Mouse (Mus musculus) kidney, embryonic 15.5 days (tissue): ENCODE measurements around the gene Gmip. TPM values are rescaled to one million over a fixed set of nuclear protein-coding genes. Genes with fewer than 3 reads are reported as not detected.

Experiments used
- ATAC-seq: fragments of 200-750 bp; cut with Nextera tagmentation; replicated peaks from 2 replicates; pipeline ENCODE4 v1.8.0; 2017; ENCODE audit warnings: moderate TSS enrichment; ENCODE audit not compliant: low FRiP score
- H3K27ac ChIP-seq: fragments of 300-500 bp; sonication (generic); 2 replicates; pipeline ENCODE4 v1.5.1; 2015; ENCODE audit warnings: mild to moderate bottlenecking, inconsistent platforms
- H3K27me3 ChIP-seq: fragments of 300-500 bp; sonication (generic); 2 replicates; pipeline ENCODE4 v1.6.1; 2015; ENCODE audit warnings: inconsistent platforms
- H3K36me3 ChIP-seq: fragments of 300-500 bp; sonication (generic); 2 replicates; pipeline ENCODE4 v1.6.1; 2015; ENCODE audit warnings: inconsistent platforms
- H3K4me1 ChIP-seq: fragments of 300-500 bp; sonication (generic); 2 replicates; pipeline ENCODE4 v1.6.1; 2015; ENCODE audit warnings: inconsistent platforms
- H3K4me2 ChIP-seq: fragments of 300-500 bp; sonication (generic); 2 replicates; pipeline ENCODE4 v1.6.1; 2015; ENCODE audit warnings: moderate library complexity, mild to moderate bottlenecking, inconsistent platforms
- H3K4me3 ChIP-seq: fragments of 300-500 bp; sonication (generic); replicated peaks from 2 replicates; pipeline ENCODE4 v1.5.1; 2015; ENCODE audit warnings: mild to moderate bottlenecking, inconsistent platforms
- H3K9ac ChIP-seq: fragments of 300-500 bp; sonication (generic); 2 replicates; pipeline ENCODE4 v1.6.1; 2015; ENCODE audit warnings: mild to moderate bottlenecking, inconsistent platforms
- H3K9me3 ChIP-seq: fragments of 300-500 bp; sonication (generic); replicated peaks from 2 replicates; pipeline ENCODE4 v1.6.1; 2016; ENCODE audit warnings: inconsistent platforms
- WGBS: fragments of 180-500 bp; shearing (Covaris S2); methylation state at CpG from one replicate; pipeline ENCODE4 v1.1.7; 2015; ENCODE audit warnings: mixed read lengths; 5-methylcytosine and 5-hydroxymethylcytosine counted together
- polyA plus RNA-seq: library from polyadenylated mRNA; unstranded; fragments of >200 nt; fragmentation: Nextera tagmentation; extraction: Ambion mirVana; gene quantifications from 2 replicates; pipeline ENCODE4 v1.2.1, GENCODE M21; 2015

Gmip gene
- polyA plus RNA-seq, 1 experiment from 2014 or later: 10.1 TPM

DNA sequence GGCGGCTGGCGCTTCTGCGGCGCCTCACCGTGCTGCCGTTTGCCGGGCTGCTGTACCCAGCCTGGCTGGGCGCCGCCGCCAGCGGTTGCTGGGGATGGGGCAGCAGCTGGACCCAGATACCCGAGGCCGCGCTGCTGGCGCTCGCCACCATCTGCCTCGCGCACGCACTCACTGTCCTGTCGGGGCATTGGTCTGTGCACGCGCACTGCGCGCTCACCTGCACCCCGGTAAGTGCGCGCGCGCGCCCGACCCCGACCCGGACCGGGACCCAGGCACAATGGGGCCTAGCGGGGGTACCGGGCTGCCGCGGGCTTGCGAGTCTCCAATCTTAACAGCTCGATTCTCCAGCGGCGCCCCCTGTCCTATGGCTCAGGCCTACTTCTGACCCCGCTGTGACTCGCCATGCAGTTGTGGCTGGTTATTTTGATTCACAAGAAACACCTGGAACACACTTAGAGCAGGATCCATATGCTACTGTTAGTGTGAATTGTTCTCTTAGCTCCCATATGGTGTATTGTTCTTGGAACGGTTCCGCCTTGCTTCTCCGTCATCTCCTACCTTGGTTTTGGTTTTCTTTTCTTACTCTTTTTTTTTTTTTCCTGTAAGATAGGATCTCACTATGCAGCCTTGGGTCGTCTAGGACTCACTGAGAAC is 16.9 kb upstream of the Gmip start:
- Histone ChIP-seq H3K9ac (peak overlapping the region; percentile 97), H3K9me3 (no peaks in the 10 kb centered on the region), H3K4me1 (peaks cover 27% of the 10 kb centered on the region), H3K27ac (peak overlapping the region; percentile 94), H3K4me3 (peak overlapping the region; percentile 99), H3K36me3 (peaks cover 34% of the 10 kb centered on the region), H3K27me3 (no peaks in the 10 kb centered on the region), H3K4me2 (peak overlapping the region; percentile 77)
- WGBS: under 1% methylated on average over 48 of the region's 48 CpGs
- peak; percentile 64 for ATAC-seq

DNA sequence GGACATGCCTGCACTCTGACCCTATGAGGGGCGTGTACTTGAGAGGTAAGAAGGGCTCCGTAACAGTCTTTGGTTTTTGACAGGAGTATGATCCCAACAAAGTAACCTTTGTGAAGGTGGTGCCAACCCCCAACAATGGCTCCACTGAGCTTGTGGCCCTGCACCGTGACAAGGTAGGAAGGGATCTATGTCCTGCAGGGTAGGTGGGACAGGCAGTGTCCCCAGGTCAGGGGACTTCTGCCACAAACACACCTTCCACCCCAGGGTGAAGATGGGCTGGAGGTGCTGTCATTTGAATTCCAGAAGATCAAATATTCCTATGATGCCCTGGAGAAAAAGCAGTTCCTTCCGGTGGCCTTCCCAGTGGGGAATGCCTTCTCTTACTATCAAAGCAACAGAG is 14.8 kb upstream of the Gmip start:
- ATAC-seq: no peak
- Histone ChIP-seq H3K4me1 (peaks cover 27% of the 10 kb centered on the region), H3K27ac (no peak overlapping the region), H3K4me3 (no peak overlapping the region), H3K9me3 (no peaks in the 10 kb centered on the region), H3K4me2 (no peak overlapping the region), H3K9ac (no peak overlapping the region), H3K36me3 (peaks cover 56% of the 10 kb centered on the region), H3K27me3 (no peaks in the 10 kb centered on the region)
- WGBS: 87% methylated on average over 4 of the region's 4 CpGs

DNA sequence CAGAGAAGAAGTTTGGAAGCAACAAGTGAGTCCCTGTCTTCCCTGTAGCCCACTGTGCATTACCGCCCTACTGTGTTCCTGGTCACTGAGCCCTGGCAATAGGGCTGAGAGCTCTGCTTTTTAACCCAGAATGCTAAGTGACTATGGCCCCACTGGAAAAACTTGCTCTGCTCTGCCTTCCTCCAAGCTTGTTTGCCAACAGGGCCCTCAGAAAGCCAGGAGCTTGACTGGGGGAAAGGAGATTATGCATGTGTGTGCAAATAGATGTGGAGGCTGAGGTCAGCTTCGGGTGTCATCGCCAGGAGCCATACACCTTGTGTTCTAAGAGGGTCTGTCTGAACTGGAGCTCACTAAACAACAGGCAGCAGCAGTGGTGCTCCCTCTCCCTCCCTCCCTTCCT is 14.4 kb upstream of the Gmip start:
- WGBS: 94% methylated on average over 3 of the region's 3 CpGs

DNA sequence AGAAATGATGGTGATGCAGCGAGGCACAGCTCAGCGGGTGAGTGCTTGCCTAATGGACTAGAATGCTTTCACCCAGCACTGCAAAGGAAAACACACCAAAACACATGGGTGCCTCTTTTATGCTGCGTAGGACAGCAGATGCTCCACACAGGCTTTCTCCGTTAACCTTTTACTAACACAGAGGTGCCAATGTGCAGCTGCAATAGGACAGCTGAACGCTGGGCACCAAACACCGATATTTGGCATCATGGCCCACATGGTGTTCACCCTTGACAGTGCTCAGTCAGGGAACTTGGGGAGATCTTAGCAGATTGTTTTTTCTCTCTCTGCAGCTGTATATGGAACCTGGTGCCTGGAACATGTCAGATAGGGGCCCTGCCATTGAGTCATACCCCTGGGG is 13.6 kb upstream of the Gmip start:
- H3K36me3 ChIP-seq: peaks cover 68% of the 10 kb centered on the region
- H3K9me3 ChIP-seq: no peaks in the 10 kb centered on the region
- H3K4me1 ChIP-seq: peaks cover 24% of the 10 kb centered on the region
- no peak overlapping the region for H3K4me2 ChIP-seq
- 96% methylated on average over 6 of the region's 6 CpGs for WGBS
- H3K27me3 ChIP-seq: no peaks in the 10 kb centered on the region
- H3K4me3 ChIP-seq: no peak overlapping the region
- no peak overlapping the region for H3K9ac ChIP-seq
- H3K27ac ChIP-seq: no peak overlapping the region
- ATAC-seq: no peak

More for the DNA sequence above, 14.4 kb upstream of the Gmip start:
- Histone ChIP-seq H3K9me3 (no peaks in the 10 kb centered on the region), H3K27me3 (no peaks in the 10 kb centered on the region), H3K4me2 (no peak overlapping the region), H3K9ac (no peak overlapping the region), H3K4me1 (peaks cover 27% of the 10 kb centered on the region), H3K36me3 (peaks cover 60% of the 10 kb centered on the region), H3K4me3 (no peak overlapping the region), H3K27ac (no peak overlapping the region)
- ATAC-seq: no peak

DNA sequence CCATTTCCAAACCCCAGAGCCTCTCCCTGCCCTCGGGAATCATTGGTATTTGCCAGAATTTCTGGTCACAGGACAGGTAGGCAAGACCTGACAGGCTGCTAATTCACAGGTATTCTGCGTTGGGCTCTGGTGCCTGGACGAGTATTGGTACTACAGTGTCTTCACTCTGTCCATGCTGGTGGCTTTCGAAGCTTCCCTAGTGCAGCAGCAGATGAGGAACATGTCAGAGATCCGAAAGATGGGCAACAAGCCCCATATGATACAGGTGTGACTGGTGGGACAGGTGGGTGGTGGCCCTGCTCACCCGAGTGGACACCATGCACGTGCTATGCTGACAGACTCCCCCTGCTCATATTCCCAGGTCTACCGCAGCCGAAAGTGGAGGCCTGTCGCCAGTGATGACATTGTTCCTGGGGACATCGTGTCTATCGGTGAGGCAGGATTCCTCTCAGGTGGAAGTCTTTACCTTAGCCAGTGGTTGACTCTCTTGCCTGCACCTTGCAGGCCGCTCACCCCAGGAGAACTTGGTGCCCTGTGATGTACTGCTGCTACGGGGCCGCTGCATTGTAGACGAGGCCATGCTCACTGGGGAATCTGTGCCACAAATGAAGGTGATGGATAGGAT is 11.6 kb upstream of the Gmip start:
- 95% methylated on average over 16 of the region's 16 CpGs for WGBS
- Histone ChIP-seq H3K4me2 (no peak overlapping the region), H3K9ac (no peak overlapping the region), H3K4me1 (peaks cover 18% of the 10 kb centered on the region), H3K27me3 (no peaks in the 10 kb centered on the region), H3K27ac (no peak overlapping the region), H3K4me3 (no peak overlapping the region), H3K9me3 (no peaks in the 10 kb centered on the region), H3K36me3 (peaks cover 87% of the 10 kb centered on the region)
- no peak for ATAC-seq

DNA sequence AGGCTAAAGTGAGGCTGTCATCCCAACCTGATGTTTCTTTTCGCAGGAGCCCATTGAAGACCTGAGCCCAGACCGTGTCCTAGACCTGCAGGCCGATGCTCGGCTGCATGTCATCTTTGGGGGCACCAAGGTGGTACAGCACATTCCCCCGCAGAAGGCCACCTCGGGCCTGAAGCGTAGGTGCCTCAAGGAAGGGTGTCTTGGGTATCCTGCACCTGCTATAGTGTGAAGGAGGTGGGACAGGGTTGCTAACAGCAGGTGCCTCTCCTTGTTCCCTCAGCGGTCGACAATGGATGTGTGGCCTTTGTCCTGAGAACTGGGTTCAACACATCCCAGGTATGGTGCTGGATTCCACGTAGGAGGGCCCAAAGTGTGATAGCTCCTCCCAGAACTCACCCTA is 10.8 kb upstream of the Gmip start:
- no peak for ATAC-seq
- Histone ChIP-seq H3K9ac (no peak overlapping the region), H3K4me3 (no peak overlapping the region), H3K4me2 (no peak overlapping the region), H3K4me1 (peaks cover 10% of the 10 kb centered on the region), H3K27ac (no peak overlapping the region), H3K27me3 (no peaks in the 10 kb centered on the region), H3K36me3 (peaks cover 96% of the 10 kb centered on the region), H3K9me3 (no peaks in the 10 kb centered on the region)
- 93% methylated on average over 10 of the region's 10 CpGs for WGBS

DNA sequence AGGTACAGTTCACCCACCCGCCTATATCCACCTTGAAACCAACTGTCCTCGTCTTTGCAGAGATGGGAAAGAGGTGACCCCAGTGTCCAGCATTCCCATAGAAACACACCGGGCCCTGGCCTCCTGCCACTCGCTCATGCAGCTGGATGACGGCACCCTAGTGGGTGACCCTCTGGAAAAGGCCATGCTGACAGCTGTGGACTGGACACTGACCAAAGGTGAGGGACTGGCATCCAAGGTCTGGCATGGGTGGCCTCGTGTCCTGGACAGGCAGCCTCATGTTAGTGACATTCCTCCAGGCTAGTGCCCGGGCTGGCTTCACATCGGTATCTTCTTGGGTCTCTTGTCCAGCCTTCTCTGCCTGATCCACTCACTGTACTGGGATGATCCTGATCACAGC is 9.2 kb upstream of the Gmip start:
- Histone ChIP-seq H3K4me1 (no peaks in the 10 kb centered on the region), H3K27me3 (no peaks in the 10 kb centered on the region), H3K27ac (no peak overlapping the region), H3K4me3 (no peak overlapping the region), H3K9ac (no peak overlapping the region), H3K9me3 (no peaks in the 10 kb centered on the region), H3K36me3 (peaks cover 100% of the 10 kb centered on the region), H3K4me2 (no peak overlapping the region)
- no peak for ATAC-seq
- 96% methylated on average over 8 of the region's 8 CpGs for WGBS

DNA sequence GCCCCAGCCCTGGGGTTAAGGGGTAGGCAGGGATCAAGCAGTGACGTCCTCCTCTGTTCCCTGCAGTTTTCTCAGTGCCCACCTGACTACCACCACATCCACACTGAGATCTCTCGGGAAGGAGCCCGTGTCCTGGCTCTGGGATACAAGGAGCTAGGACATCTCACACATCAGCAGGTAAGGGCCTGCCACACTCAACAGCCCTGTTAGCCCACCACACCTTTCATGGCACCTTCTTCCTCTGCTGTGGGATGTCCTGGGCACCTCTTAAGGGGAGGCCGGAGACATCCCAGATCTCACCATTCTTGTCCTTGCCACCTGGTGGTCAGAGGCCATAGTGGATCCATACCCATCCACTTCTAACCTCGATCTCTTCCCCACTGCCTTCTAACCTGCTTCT is 8.5 kb upstream of the Gmip start:
- Histone ChIP-seq H3K4me3 (no peak overlapping the region), H3K27me3 (no peaks in the 10 kb centered on the region), H3K9ac (no peak overlapping the region), H3K4me2 (no peak overlapping the region), H3K9me3 (no peaks in the 10 kb centered on the region), H3K36me3 (peaks cover 99% of the 10 kb centered on the region), H3K27ac (no peak overlapping the region), H3K4me1 (no peaks in the 10 kb centered on the region)
- 92% methylated on average over 5 of the region's 5 CpGs for WGBS
- no peak for ATAC-seq

DNA sequence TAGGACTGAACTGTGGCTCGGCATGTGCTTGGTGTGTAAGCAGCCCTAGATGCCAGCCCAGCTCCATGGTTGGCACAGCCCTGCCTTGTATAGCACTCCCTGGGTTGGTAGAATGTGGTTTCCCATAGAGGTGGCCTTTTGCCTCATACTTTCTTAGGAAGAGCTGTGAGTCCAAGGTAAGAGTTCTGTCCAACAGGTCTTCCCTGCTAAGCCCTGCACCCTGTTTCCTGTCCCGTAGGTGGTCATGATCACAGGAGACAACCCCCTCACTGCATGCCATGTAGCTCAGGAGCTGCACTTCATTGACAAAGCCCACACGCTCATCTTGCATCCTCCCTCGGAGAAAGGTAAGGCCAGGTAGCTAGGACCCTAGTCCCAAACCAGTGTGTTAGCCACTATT is 6.7 kb upstream of the Gmip start:
- no peak overlapping the region for H3K4me2 ChIP-seq
- H3K4me1 ChIP-seq: no peaks in the 10 kb centered on the region
- 94% methylated on average over 4 of the region's 4 CpGs for WGBS
- H3K9ac ChIP-seq: no peak overlapping the region
- H3K9me3 ChIP-seq: no peaks in the 10 kb centered on the region
- peaks cover 99% of the 10 kb centered on the region for H3K36me3 ChIP-seq
- H3K27ac ChIP-seq: no peak overlapping the region
- H3K4me3 ChIP-seq: no peak overlapping the region
- no peaks in the 10 kb centered on the region for H3K27me3 ChIP-seq
- no peak for ATAC-seq

DNA sequence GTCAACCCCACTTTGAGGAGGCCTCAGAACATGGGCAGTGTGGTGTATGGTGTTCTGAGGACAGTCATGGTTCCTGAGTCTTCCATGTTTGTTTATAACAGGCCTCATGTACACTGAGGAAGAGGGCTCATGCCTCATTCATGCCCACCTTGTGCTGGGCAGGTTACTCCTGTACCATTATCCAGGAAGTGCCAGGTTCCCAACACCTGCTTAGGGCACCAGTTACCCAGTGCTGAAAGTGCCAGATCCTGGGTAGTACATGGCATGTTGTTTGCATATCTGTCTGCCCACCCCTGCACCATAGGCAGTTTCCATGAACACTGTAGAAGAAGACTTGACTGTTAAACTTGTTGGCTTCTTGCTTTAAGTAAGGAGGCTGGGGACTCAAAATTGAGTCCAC is 6.3 kb upstream of the Gmip start:
- no peak overlapping the region for H3K27ac ChIP-seq
- no peaks in the 10 kb centered on the region for H3K4me1 ChIP-seq

DNA sequence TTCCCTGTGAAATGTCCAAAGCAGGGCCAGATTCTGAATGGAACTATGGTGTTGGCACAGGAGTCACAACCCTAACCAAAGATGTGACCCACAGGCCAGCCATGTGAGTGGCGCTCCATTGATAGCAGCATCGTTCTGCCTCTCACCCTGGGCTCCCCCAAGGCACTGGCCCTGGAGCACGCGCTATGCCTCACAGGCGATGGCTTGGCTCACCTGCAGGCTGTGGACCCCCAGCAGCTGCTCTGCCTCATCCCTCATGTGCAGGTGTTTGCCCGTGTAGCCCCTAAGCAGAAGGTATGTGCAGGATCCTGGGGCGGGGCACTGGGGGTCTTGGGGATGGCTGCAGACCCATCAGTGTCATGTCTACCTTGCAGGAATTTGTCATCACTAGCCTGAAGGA is 5.1 kb upstream of the Gmip start:
- no peak overlapping the region for H3K27ac ChIP-seq
- no peak overlapping the region for H3K4me2 ChIP-seq
- H3K27me3 ChIP-seq: no peaks in the 10 kb centered on the region
- no peak overlapping the region for H3K9ac ChIP-seq
- WGBS: 93% methylated on average over 7 of the region's 7 CpGs
- no peaks in the 10 kb centered on the region for H3K9me3 ChIP-seq
- H3K4me1 ChIP-seq: peaks cover 3% of the 10 kb centered on the region; the same call in 1 of the 2 replicates
- no peak for ATAC-seq
- peaks cover 99% of the 10 kb centered on the region for H3K36me3 ChIP-seq
- H3K4me3 ChIP-seq: no peak overlapping the region

More for the DNA sequence above, 6.3 kb upstream of the Gmip start:
- no peak overlapping the region for H3K9ac ChIP-seq
- no peak overlapping the region for H3K4me3 ChIP-seq
- no peak for ATAC-seq
- no peak overlapping the region for H3K4me2 ChIP-seq
- no peaks in the 10 kb centered on the region for H3K27me3 ChIP-seq
- H3K9me3 ChIP-seq: no peaks in the 10 kb centered on the region
- H3K36me3 ChIP-seq: peaks cover 99% of the 10 kb centered on the region

DNA sequence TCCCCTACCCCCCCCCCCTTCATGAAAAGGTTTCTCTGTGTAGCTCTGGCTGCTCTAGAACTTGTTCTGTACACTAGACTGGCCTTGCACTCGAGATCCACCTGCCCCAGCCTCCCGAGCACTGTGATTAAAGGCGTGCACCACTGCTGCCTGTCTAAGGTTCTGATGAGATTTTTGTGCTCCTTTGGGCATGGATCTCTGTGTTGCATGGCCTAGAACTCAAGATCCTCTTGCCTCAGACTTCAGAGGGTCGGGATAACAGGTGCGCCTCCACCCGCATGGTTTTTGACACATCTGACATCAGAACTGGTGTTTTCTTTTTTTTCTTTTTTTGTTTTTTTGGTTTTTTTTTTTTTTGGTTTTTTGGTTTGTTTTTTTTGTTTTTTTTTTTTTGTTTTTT is 3.9 kb upstream of the Gmip start:
- Histone ChIP-seq H3K9ac (no peak overlapping the region), H3K27ac (no peak overlapping the region), H3K9me3 (no peaks in the 10 kb centered on the region), H3K27me3 (no peaks in the 10 kb centered on the region), H3K4me3 (no peak overlapping the region), H3K4me1 (peaks cover 13% of the 10 kb centered on the region), H3K36me3 (peaks cover 87% of the 10 kb centered on the region), H3K4me2 (no peak overlapping the region)
- 88% methylated on average over 6 of the region's 6 CpGs for WGBS
- no peak for ATAC-seq

DNA sequence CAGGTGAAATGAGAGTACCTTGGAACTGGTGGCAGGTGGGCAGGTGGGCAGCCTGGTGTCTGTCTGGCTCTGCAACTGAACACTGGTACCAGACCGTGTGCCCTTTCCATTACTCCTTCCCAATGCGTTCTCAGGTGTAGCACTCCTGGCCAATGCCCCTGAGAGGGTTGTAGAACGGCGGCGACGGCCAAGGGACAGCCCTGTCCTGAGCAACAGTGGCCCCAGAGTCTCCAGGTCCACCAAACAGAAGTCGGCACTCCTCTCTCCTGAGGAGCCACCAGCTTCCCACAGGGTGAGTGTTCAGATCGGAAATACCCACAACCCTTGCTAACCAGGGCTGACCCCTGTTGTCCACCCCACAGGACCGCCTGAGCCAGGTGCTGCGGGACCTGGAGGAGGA is 3.4 kb upstream of the Gmip start:
- Histone ChIP-seq H3K9ac (no peak overlapping the region), H3K4me3 (no peak overlapping the region), H3K4me2 (no peak overlapping the region), H3K4me1 (peaks cover 13% of the 10 kb centered on the region), H3K27me3 (no peaks in the 10 kb centered on the region), H3K27ac (no peak overlapping the region), H3K9me3 (no peaks in the 10 kb centered on the region), H3K36me3 (peaks cover 85% of the 10 kb centered on the region)
- no peak for ATAC-seq
- WGBS: 96% methylated on average over 10 of the region's 10 CpGs
